Mouse (Mus musculus) megakaryocyte, embryonic 14.5 days (primary cell): Measurements from ENCODE around the gene 4930562C15Rik. TPM values are rescaled to one million over a fixed set of nuclear protein-coding genes. Genes with fewer than 3 reads are reported as not detected.

Experiments
- H3K27me3 ChIP-seq: replicated peaks from 2 replicates; pipeline ENCODE3; 2012; ENCODE audit warnings: inconsistent platforms
- H3K36me3 ChIP-seq: replicated peaks from 2 replicates; pipeline ENCODE3; 2012; ENCODE audit warnings: low read length, inconsistent platforms, mixed read lengths
- H3K4me1 ChIP-seq: 2 replicates; pipeline ENCODE4 v1.6.1; 2012; ENCODE audit warnings: inconsistent platforms
- H3K4me3 ChIP-seq: replicated peaks from 2 replicates; pipeline ENCODE3; 2012; ENCODE audit warnings: moderate library complexity, mild to moderate bottlenecking, inconsistent platforms
- H3K9me3 ChIP-seq: 2 replicates; pipeline ENCODE4 v1.6.1; 2012; ENCODE audit warnings: inconsistent platforms
- FLI1 ChIP-seq: IDR thresholded peaks from 2 replicates; pipeline ENCODE4 v1.6.1; 2012; ENCODE audit warnings: low read length, inconsistent platforms, mixed read lengths
- GATA1 ChIP-seq: IDR thresholded peaks from 3 replicates; pipeline ENCODE4 v1.6.1; 2012; ENCODE audit warnings: mixed read lengths, low read length, inconsistent platforms, borderline replicate concordance
- polyA plus RNA-seq: library from polyadenylated mRNA; stranded (reverse); fragments of >175 nt; gene quantifications from 2 replicates; pipeline ENCODE4 v1.2.3, GENCODE M21; 2012; ENCODE audit warnings: low replicate concordance; ENCODE audit not compliant: insufficient read depth

Gene 4930562C15Rik
- polyA plus RNA-seq, 1 experiment: not detected

DNA sequence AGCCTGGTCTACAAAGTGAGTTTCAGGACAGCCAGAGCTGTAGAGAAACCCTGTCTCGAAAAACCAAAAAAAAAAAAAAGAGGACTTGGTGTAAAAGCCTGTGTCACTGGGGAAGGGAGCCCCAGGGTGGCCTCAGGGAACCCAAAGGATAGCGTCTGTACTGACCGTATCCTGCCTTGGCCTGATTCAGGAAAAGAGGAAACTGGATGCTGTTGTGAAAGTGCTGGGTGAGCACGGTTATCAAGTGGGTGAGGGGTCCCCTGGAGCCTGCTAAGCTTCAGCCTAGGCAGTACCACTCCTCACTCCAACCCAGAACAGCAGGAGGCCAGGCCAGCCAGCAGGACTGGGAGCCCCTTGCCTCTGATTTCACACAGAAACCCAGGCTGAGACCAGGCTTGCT is 42.0 kb downstream of the 4930562C15Rik start:
- H3K36me3 ChIP-seq: peaks cover 54% of the 10 kb centered on the region
- TF ChIP-seq GATA1 (no peak), FLI1 (no peak)
- peak overlapping the region; percentile 93 for H3K4me3 ChIP-seq
- H3K4me1 ChIP-seq: peaks cover 87% of the 10 kb centered on the region
- H3K27me3 ChIP-seq: no peaks in the 10 kb centered on the region
- no peaks in the 10 kb centered on the region for H3K9me3 ChIP-seq

DNA sequence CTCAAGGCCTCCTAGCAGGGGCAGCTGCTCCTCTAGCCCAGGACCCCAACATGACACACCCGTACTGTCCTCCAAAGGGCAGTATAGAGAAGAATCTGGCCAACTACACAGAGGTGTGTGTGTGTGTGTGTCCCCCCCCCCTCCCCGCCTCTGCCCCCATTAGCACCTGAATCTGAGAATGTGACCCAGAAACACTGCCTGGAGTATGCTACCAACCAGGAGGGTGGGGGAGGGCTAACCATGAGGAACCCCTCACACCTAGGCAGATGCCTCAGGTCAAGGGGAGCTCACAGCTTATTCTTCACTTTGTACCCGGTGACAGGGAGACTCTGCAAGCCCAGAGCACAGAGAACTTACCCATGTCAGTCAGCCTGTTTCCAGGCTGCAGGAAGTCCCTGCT is 42.5 kb downstream of the 4930562C15Rik start:
- Histone ChIP-seq H3K4me1 (peaks cover 84% of the 10 kb centered on the region), H3K4me3 (peak overlapping the region; percentile 93), H3K27me3 (no peaks in the 10 kb centered on the region), H3K36me3 (peaks cover 50% of the 10 kb centered on the region), H3K9me3 (no peaks in the 10 kb centered on the region)
- no peak for TF ChIP-seq FLI1
- TF ChIP-seq GATA1: no peak

DNA sequence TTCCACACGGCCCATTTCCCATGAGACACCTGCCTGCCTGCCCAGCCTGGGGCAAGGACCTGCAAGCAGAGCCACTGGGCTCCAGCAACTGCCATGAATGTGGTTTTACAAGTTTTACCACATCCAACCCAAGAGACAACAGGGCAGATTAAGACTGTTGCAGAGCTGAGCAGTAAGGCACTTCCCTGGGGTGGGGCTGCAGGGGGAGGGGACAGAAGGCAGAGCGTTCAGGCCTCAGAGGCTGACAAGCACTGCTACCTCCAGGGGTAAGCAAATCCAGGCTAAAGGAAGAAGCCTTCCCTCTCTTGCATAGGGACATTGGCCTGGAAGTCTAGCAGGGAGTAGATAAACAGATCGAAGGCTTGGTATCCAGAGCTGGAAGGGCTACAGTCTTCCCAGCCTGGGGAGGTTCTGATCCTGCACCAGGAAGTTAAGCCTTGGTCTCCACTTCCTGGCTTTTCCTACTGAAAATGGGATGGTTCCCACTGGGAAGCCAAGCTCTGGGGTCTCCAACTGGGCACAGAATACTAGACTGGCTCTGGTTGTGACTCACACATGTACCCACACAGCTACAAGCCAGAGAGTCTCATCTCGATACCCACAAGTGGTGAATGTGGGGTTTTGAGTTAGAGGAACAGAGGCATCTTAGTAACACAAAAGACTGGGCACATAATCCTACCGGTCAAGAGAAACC is 43.1 kb downstream of the 4930562C15Rik start:
- peaks cover 78% of the 10 kb centered on the region for H3K4me1 ChIP-seq
- H3K36me3 ChIP-seq: peaks cover 44% of the 10 kb centered on the region
- no peaks in the 10 kb centered on the region for H3K9me3 ChIP-seq
- peak overlapping the region; percentile 93 for H3K4me3 ChIP-seq
- TF ChIP-seq GATA1 (no peak), FLI1 (no peak)
- H3K27me3 ChIP-seq: no peaks in the 10 kb centered on the region

DNA sequence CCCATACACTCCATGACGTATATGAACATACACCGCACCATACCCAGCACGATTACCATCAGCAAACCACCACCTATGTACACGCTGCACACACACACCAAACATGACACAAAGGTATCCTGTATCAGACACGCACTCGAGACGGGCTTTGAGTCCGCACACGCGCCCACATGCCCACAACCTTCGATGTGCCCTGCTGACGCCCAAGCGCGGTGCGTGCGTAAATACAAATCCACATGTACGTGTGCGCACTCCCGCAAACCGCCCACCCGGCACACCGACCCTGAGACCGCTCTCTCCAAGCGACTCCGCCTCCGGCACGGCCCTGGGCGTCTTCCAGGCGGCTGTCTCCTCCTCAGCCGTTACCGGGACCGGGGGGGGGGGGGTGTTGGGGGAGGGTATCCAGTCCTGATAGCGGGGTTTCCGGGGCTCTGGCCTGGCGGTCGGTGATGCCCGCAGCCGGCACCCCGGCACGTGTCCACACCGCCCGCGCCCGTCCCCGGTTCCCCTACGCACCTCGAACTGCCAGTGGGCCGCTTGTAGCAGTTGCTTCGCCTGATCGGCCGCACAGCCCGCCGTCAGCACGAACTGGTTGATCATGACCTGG is 44.0 kb downstream of the 4930562C15Rik start:
- Histone ChIP-seq H3K27me3 (no peaks in the 10 kb centered on the region), H3K9me3 (no peaks in the 10 kb centered on the region), H3K4me1 (peaks cover 77% of the 10 kb centered on the region), H3K36me3 (peaks cover 36% of the 10 kb centered on the region), H3K4me3 (peak overlapping the region; percentile 93)
- TF ChIP-seq FLI1: no peak
- no peak for TF ChIP-seq GATA1

DNA sequence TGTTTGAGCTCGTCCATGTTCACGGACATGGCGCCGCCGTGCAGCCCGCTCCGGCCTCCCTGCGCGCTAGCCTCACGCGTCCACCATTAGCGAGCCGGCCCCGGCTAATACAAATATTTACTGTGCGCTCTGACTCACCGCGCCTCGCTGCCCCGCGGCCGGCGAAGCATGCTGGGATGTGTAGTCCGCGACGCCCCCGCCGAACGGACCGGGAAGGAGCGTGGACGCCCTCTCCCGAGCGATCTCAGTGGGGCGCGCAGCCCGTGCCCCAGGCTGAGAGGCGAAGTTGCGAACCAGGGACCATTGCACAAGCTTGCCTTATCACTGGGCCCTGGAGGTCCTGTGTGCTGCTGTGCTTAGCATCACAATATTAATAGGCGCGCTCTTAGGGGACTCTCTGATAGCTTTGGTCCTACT is 44.5 kb downstream of the 4930562C15Rik start:
- no peaks in the 10 kb centered on the region for H3K9me3 ChIP-seq
- H3K27me3 ChIP-seq: no peaks in the 10 kb centered on the region
- H3K36me3 ChIP-seq: peaks cover 31% of the 10 kb centered on the region
- TF ChIP-seq GATA1 (no peak), FLI1 (no peak)
- H3K4me1 ChIP-seq: peaks cover 75% of the 10 kb centered on the region
- peak overlapping the region; percentile 93 for H3K4me3 ChIP-seq

DNA sequence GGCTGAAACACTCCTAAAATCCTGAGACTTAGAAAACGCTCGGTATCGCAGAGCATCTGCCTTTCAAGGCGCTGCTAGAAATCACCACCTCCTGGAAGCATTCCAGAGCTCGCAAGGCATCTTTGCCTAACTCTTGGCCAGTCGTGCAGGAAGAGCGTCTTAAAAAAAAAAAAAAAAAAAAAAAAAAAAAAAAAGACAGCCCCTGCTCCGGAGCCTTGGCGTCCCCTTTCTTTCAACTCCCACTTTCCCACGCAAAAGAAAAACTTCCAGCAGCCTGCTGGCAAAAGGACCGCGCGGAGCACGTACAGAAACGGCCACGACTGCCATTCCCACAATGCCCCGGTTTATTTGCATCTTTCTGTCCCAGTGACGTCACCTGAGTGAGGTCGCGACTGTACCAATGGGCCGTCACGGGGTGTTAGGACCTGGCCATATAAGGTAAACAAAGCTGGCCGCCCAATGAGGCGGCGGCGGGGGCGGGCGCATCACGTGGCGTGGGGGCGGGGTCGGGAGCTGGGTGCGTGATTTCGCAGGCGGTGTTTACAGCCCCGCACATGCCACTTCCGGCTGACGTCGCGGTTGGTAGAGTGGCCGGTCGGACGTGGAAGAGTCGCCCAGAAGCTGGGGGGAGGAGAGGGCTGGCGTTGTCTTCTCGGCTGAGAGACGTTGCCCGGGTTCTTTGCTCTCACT is 45.1 kb downstream of the 4930562C15Rik start, which contains the start of gene Ubald1:
TSS of gene Ubald1 (minus strand) at position 180 of the 690 bp plus-strand sequence.
- TF ChIP-seq FLI1 (no peak), GATA1 (no peak)
- Histone ChIP-seq H3K9me3 (no peaks in the 10 kb centered on the region), H3K4me1 (peaks cover 75% of the 10 kb centered on the region), H3K4me3 (peak within 1 kb of the TSS; percentile 93), H3K36me3 (peaks cover 25% of the 10 kb centered on the region), H3K27me3 (no peaks in the 10 kb centered on the region)

DNA sequence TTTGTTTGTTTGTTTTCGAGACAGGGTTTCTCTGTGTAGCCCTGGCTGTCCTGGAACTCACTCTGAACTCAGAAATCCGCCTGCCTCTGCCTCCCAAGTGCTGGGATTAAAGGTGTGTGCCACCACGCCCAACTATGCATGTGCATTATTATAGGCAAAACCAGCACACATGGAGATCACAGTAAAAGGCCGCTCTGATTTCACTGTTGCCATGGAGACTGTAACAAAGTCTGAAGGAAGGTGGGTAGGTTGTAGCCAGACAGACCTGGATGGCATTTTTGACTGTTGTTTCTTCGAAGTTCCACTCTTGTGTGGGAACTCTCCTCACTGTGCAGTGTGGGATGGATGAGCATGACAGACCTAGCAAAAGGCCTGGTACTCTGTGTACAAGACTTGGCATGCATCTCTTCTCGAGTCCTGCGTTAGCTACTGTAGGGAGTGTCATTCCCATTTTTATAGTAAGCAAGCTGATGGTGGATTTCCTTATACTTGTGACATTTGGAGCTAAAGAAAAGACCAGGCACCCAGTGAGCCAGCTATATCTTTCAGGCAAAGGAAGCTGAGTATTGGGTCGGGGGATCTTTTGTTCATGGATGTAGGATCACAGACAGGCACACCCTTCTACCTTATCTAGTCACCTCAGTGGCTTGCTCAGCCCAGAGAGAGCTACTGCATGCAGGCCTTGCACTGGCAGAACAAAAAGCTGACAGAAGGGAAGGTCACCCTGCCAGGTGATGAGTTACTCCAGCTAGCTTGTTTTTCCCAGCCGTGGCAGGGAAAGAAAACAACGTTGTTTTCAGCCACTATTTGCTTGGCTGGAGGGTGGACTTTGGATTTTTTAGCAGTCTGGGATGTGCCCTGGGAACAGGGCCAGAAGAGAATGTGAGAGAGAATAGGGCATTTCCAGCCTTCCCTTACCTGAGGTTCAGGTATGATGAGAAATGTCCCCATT is 46.5 kb downstream of the 4930562C15Rik start:
- Histone ChIP-seq H3K4me3 (peak overlapping the region; percentile 93), H3K9me3 (no peaks in the 10 kb centered on the region), H3K36me3 (peaks cover 11% of the 10 kb centered on the region), H3K27me3 (no peaks in the 10 kb centered on the region), H3K4me1 (peaks cover 70% of the 10 kb centered on the region)
- TF ChIP-seq FLI1: no peak
- no peak for TF ChIP-seq GATA1

DNA sequence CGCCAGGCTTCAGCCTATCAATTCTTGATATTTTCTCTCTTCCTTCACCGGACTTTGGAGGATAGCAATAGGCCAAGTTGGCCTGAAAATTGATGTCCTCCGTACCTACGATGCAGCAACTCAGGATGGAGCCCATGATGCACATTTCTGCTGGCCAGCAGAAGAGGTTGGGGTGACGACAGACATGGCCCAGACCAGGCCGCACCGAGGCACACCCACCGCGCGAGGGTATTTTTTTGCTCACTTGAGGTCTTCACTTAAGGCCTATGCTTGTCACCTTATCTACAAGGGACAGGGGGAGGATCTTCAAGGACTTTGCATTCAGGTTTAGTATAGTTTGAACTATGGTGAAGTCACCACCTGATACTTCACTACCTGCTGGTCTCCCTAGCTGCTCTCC is 49.7 kb downstream of the 4930562C15Rik start:
- no peaks in the 10 kb centered on the region for H3K9me3 ChIP-seq
- no peaks in the 10 kb centered on the region for H3K27me3 ChIP-seq
- H3K4me1 ChIP-seq: peaks cover 70% of the 10 kb centered on the region
- TF ChIP-seq GATA1 (no peak), FLI1 (no peak)
- H3K36me3 ChIP-seq: peaks cover 9% of the 10 kb centered on the region
- H3K4me3 ChIP-seq: peak overlapping the region; percentile 98

DNA sequence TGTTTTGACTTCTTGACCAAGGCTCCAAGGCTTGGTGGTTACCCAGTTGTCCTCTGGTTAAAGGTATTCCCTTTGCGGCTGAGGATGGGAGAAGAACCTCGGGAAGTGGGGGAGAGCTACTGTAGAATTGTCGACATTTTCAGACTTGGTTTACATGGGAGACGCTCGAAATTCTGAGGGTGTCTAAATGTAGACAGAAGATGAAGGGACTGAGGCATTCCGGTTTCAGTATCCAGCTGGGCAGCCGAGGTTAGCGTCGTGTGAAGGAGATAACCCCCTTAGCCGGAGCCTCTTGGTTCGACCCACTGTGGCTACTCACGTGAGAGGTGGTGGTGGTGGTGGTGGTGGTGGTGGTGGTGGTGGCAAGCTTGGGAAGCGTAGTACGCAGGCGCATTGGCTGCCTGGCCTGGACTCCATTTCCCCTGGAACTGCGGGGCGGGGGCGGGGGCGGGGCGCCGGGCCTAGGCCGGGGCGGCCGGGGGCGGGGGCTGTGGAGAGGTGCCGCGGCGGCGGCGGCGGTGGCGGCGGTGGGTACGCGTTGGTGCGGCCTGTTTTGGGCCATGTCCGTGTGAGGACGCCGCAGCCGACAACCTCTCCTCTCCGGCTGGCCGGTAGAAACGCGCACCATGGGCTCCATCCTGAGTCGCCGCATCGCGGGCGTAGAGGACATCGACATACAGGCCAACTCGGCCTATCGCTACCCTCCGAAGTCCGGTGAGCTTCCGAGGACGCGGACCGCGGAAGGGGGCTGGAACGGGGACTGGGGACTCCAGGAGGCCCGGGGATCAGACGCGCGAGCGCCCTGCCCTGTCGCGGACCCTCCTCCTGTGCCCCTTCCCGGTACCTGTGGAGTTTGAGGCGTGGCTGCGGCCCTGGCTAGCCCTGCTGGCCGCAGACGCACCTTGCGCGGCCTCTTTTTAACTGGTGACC is 50.8 kb downstream of the 4930562C15Rik start, which contains the start of gene Mgrn1:
TSS of gene Mgrn1 (plus strand) at position 490 of the 930 bp plus-strand sequence.
- peak within 1 kb of the TSS; percentile 98 for H3K4me3 ChIP-seq
- H3K9me3 ChIP-seq: no peaks in the 10 kb centered on the region
- peaks cover 12% of the 10 kb centered on the region for H3K36me3 ChIP-seq
- no peak for TF ChIP-seq GATA1
- TF ChIP-seq FLI1: no peak
- no peaks in the 10 kb centered on the region for H3K27me3 ChIP-seq
- H3K4me1 ChIP-seq: peaks cover 77% of the 10 kb centered on the region
